Mouse (Mus musculus): Measurements from ENCODE around the gene Snrnp48. TPM values are rescaled to one million over a fixed set of nuclear protein-coding genes. Genes with fewer than 3 reads are reported as not detected.

Snrnp48 gene
- polyA plus RNA-seq, 2 experiments = 10.9 to 15.8 TPM

DNA sequence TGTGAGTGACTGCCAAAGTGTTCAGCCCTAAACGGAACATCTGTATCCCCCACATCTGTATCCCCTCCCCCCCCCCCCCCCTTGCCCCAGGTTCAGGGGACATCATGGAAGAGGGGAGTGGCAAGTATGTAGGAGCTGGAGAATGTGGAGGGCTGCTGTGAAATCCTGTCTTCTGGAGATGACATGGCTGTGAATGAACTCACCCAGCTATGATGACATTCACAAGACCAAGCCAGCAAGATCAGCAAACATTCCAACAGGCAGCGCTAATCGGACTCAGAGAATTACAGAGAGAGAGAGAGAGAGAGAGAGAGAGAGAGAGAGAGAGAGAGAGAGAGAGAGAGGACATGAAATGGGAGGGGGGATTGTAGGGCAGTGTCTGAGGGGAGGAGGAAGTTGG lies 46.5 kb downstream of the Snrnp48 start:
- TF ChIP-seq CTCF (IDR thresholded peaks at IDR 0.05; ENCODE audit: low read depth) (no peak), EP300 (IDR thresholded peaks at IDR 0.05; ENCODE audit: low read depth) (no peak)
- H3K4me3 ChIP-seq (ENCODE audit: insufficient read depth in 1 of 2, low read depth in 2 of 2, low read length in 2 of 2) = no peak overlapping the region
- H3K4me2 ChIP-seq (ENCODE audit: low read depth) = no peak overlapping the region
- no peaks in the 10 kb centered on the region for H3K27me3 ChIP-seq (ENCODE audit: control insufficient read depth, insufficient read depth, low read length)
- no peak overlapping the region for H3K9ac ChIP-seq (replicated peaks)
- DNase-seq (ENCODE audit: low read depth in 3 of 3, low spot score in 3 of 3) (no peak), ATAC-seq (ENCODE audit: insufficient read depth) (no peak)
- H3K4me1 ChIP-seq (replicated peaks; ENCODE audit: control insufficient read depth in 2 of 2, insufficient read depth in 2 of 2, low read length in 1 of 2) = no peaks in the 10 kb centered on the region; a peak in 1 of 4 replicates
- no peaks in the 10 kb centered on the region for H3K9me3 ChIP-seq (ENCODE audit: control insufficient read depth, low read length)
- 52% methylated on average over 3 of the region's 3 CpGs for WGBS (ENCODE audit: insufficient replicate concordance)
- no peaks in the 10 kb centered on the region for H3K36me3 ChIP-seq (replicated peaks; ENCODE audit: control insufficient read depth, insufficient read depth, low read depth)
- H3K27ac ChIP-seq = no peak overlapping the region

DNA sequence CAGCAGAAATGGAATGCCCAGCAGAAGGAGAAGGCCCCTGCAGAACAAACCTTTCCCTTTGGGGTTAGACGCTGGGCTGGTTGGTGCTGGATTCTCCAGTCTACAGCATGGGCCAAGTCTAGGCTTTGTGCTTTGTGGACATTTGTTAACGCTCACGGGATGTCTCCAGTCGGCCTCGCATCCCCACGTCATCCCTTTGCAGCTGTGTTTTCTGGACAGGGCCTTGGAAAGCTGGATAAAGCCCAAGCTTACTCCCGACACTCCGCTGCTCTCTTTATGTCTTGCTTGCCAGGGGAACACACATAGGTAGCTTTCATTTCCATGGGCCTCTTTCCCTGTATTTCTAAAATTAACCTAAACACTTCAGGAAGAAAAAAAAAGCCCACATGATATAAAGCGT lies 49.0 kb downstream of the Snrnp48 start:
- no peak overlapping the region for H3K27ac ChIP-seq
- H3K9me3 ChIP-seq (ENCODE audit: control insufficient read depth, low read length) = no peaks in the 10 kb centered on the region
- TF ChIP-seq CTCF (IDR thresholded peaks at IDR 0.05; ENCODE audit: low read depth) = no peak
- TF ChIP-seq EP300 (IDR thresholded peaks at IDR 0.05; ENCODE audit: low read depth) = no peak
- H3K36me3 ChIP-seq (replicated peaks; ENCODE audit: control insufficient read depth, insufficient read depth, low read depth) = no peaks in the 10 kb centered on the region
- no peaks in the 10 kb centered on the region for H3K27me3 ChIP-seq (ENCODE audit: control insufficient read depth, insufficient read depth, low read length)
- no peak overlapping the region for H3K4me2 ChIP-seq (ENCODE audit: low read depth)
- ATAC-seq (ENCODE audit: insufficient read depth) (no peak), DNase-seq (ENCODE audit: low read depth in 3 of 3, low spot score in 3 of 3) (no peak)
- WGBS (ENCODE audit: insufficient replicate concordance) = 68% methylated on average over 9 of the region's 9 CpGs
- H3K4me3 ChIP-seq (ENCODE audit: insufficient read depth in 1 of 2, low read depth in 2 of 2, low read length in 2 of 2) = no peak overlapping the region
- H3K4me1 ChIP-seq (replicated peaks; ENCODE audit: control insufficient read depth in 2 of 2, insufficient read depth in 2 of 2, low read length in 1 of 2) = no peaks in the 10 kb centered on the region; a peak in 1 of 4 replicates
- no peak overlapping the region for H3K9ac ChIP-seq (replicated peaks)

DNA sequence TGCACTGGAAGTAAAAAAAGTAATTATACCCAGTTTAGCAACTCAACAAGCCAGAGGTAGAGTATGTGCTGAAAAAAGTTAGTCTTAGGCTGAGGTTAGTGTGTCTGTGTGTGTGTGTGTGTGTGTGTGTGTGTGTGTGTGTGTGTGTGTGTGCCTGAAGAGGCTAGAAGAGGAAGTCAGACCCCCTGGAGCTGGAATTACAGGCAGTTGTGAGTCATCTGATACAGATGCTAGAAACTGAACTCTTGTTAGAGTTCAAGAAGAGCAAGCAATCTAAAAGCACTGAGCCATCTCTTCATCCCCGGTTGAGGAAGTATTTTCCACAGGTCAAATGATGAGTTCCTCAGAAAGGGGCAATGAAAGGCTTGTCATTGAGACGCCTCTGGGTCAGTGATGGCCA lies 54.2 kb downstream of the Snrnp48 start:
- Histone ChIP-seq H3K4me2 (ENCODE audit: low read depth) (no peak overlapping the region), H3K27me3 (ENCODE audit: control insufficient read depth, insufficient read depth, low read length) (no peaks in the 10 kb centered on the region), H3K4me3 (ENCODE audit: insufficient read depth in 1 of 2, low read depth in 2 of 2, low read length in 2 of 2) (no peak overlapping the region), H3K4me1 (replicated peaks; ENCODE audit: control insufficient read depth in 2 of 2, insufficient read depth in 2 of 2, low read length in 1 of 2) (no peaks in the 10 kb centered on the region; a peak in 1 of 4 replicates), H3K36me3 (replicated peaks; ENCODE audit: control insufficient read depth, insufficient read depth, low read depth) (no peaks in the 10 kb centered on the region), H3K9me3 (ENCODE audit: control insufficient read depth, low read length) (no peaks in the 10 kb centered on the region), H3K9ac (replicated peaks) (no peak overlapping the region), H3K27ac (no peak overlapping the region)
- WGBS (ENCODE audit: insufficient replicate concordance) = 45% methylated on average over 2 of the region's 2 CpGs
- no peak for TF ChIP-seq CTCF (IDR thresholded peaks at IDR 0.05; ENCODE audit: low read depth)
- TF ChIP-seq EP300 (IDR thresholded peaks at IDR 0.05; ENCODE audit: low read depth) = no peak
- DNase-seq (ENCODE audit: low read depth in 3 of 3, low spot score in 3 of 3) (no peak), ATAC-seq (ENCODE audit: insufficient read depth) (no peak)

DNA sequence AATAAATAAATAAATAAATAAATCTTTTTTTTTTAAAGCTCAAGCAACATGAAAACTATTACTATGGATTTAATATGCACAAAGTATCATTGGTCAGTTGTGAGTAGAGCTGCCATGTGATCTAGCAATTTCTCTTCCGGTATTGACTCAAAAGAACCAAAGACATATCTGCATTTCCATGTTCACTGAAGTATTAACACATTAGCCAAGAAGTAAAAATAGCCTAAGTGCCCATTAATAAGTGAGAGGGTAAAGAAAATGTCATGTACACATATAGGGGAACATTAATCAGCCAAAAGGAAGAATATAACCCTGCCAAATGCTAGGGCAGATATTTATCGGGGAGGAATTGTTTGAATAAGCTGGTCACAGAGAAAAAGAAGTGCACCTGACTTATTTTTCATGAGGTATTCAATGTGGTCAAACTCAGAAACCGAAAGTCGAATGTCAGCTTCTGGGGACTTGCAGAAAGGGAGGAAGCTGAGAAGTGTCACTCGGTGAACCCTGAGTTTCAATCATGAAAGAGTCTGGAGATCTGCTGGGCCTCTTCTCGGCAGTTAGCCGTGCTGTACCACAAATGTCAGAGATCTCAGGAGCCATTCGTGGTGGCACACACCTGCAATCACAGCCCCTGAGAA lies 64.4 kb downstream of the Snrnp48 start:
- no peak for ATAC-seq (ENCODE audit: insufficient read depth)
- WGBS (ENCODE audit: insufficient replicate concordance) = 65% methylated on average over 8 of the region's 8 CpGs
- TF ChIP-seq EP300 (IDR thresholded peaks at IDR 0.05; ENCODE audit: low read depth) (no peak), CTCF (IDR thresholded peaks at IDR 0.05; ENCODE audit: low read depth) (no peak)
- Histone ChIP-seq H3K27me3 (ENCODE audit: control insufficient read depth, insufficient read depth, low read length) (no peaks in the 10 kb centered on the region), H3K4me1 (replicated peaks; ENCODE audit: control insufficient read depth in 2 of 2, insufficient read depth in 2 of 2, low read length in 1 of 2) (no peaks in the 10 kb centered on the region), H3K27ac (no peak overlapping the region), H3K9ac (replicated peaks) (no peak overlapping the region), H3K4me2 (ENCODE audit: low read depth) (no peak overlapping the region), H3K4me3 (ENCODE audit: insufficient read depth in 1 of 2, low read depth in 2 of 2, low read length in 2 of 2) (no peak overlapping the region), H3K36me3 (replicated peaks; ENCODE audit: control insufficient read depth, insufficient read depth, low read depth) (no peaks in the 10 kb centered on the region), H3K9me3 (ENCODE audit: control insufficient read depth, low read length) (no peaks in the 10 kb centered on the region)
- no peak for DNase-seq (ENCODE audit: low read depth in 3 of 3, low spot score in 3 of 3)

DNA sequence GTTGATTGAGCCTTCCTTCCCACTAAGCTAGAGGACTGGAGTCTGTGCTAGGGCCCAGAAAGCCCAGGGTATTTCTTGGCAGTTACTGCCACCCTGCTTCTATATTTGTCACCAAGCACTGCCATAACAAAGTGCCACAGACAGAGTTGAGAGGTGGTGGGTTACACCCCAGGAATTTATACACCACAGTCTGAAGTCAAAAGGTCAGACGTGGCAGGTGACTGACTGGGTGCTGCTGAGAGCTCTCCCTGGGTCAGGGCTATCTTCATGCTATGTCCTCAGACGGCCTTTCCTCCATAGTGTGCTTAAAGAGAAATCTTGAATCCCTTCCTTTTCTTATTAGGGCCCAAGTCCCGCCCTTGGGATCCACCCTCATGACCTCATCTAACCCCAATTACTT lies 67.9 kb downstream of the Snrnp48 start:
- WGBS (ENCODE audit: insufficient replicate concordance) = 47% methylated on average over 3 of the region's 3 CpGs
- TF ChIP-seq EP300 (IDR thresholded peaks at IDR 0.05; ENCODE audit: low read depth) = no peak
- no peak for TF ChIP-seq CTCF (IDR thresholded peaks at IDR 0.05; ENCODE audit: low read depth)

More for the DNA sequence above, 67.9 kb downstream of the Snrnp48 start:
- Histone ChIP-seq H3K4me1 (replicated peaks; ENCODE audit: control insufficient read depth in 2 of 2, insufficient read depth in 2 of 2, low read length in 1 of 2) (no peaks in the 10 kb centered on the region), H3K27ac (no peak overlapping the region), H3K36me3 (replicated peaks; ENCODE audit: control insufficient read depth, insufficient read depth, low read depth) (no peaks in the 10 kb centered on the region), H3K9ac (replicated peaks) (no peak overlapping the region), H3K27me3 (ENCODE audit: control insufficient read depth, insufficient read depth, low read length) (no peaks in the 10 kb centered on the region), H3K4me2 (ENCODE audit: low read depth) (no peak overlapping the region), H3K9me3 (ENCODE audit: control insufficient read depth, low read length) (no peaks in the 10 kb centered on the region), H3K4me3 (ENCODE audit: insufficient read depth in 1 of 2, low read depth in 2 of 2, low read length in 2 of 2) (no peak overlapping the region)
- no peak for DNase-seq (ENCODE audit: low read depth in 3 of 3, low spot score in 3 of 3)
- ATAC-seq (ENCODE audit: insufficient read depth) = no peak

Other genes with a start within 250 kb of the Snrnp48 start
- gene Ssr1, start 210.7 kb upstream of the Snrnp48 start, polyA plus RNA-seq (2012; rRNA removed) = 7.5 and 17.0 TPM in 2 replicates
- 71.9 and 74.3 TPM in 2 replicates for gene Ssr1, start 210.7 kb upstream of the Snrnp48 start, polyA plus RNA-seq (2014; fragmentation: Nextera tagmentation; extraction: Ambion mirVana)
- 6.9 and 13.0 TPM in 2 replicates for gene Riok1, start 167.9 kb upstream of the Snrnp48 start, polyA plus RNA-seq (2012; rRNA removed)
- 17.5 and 18.0 TPM in 2 replicates for gene Riok1, start 167.9 kb upstream of the Snrnp48 start, polyA plus RNA-seq (2014; fragmentation: Nextera tagmentation; extraction: Ambion mirVana)
- gene Cage1, start 167.9 kb upstream of the Snrnp48 start, polyA plus RNA-seq (2012; rRNA removed) = 0.10 and 0.15 TPM in 2 replicates
- gene Cage1, start 167.9 kb upstream of the Snrnp48 start, polyA plus RNA-seq (2014; fragmentation: Nextera tagmentation; extraction: Ambion mirVana) = 0.25 and 0.56 TPM in 2 replicates
- gene Dsp, start 53.6 kb upstream of the Snrnp48 start, polyA plus RNA-seq (2012; rRNA removed) = 1.2 and 1.8 TPM in 2 replicates
- gene Dsp, start 53.6 kb upstream of the Snrnp48 start, polyA plus RNA-seq (2014; fragmentation: Nextera tagmentation; extraction: Ambion mirVana) = 2.0 TPM in 2 replicates
- gene Bmp6, start 140.2 kb downstream of the Snrnp48 start, polyA plus RNA-seq (2012; rRNA removed) = 0.39 and 0.54 TPM in 2 replicates
- gene Bmp6, start 140.2 kb downstream of the Snrnp48 start, polyA plus RNA-seq (2014; fragmentation: Nextera tagmentation; extraction: Ambion mirVana) = 0.19 and 0.20 TPM in 2 replicates

Data from liver, embryonic 14.5 days (tissue).